Comparison of ENCODE assay signal across 27 mouse cellular contexts in the genomic region with DNA sequence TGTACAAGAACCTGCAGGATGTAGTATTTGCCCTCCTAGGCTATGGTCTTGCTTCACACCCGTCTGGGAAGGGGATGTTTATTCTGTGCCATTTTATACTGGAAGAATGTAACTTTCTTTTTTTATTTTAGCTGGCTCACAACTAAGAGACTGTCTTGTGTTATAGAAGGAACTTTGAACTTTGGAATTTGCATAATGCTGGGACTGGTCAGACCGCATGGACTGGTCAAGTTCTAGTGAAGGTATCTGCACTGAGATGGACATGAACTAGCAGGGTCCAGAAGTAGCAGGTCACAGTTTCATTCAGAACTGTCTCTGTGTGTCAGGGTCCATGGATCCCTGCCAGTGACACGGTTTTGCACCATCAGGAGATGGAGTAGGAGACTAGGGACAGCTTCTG. TPM values are rescaled to one million over a fixed set of nuclear protein-coding genes. Genes with fewer than 3 reads are reported as not detected.
DNase-seq lines count a peak whose midpoint lies in the region; ATAC-seq and TF ChIP-seq lines count a peak whose summit lies in the region.
"Had no signal": no experiment of that assay in that cellular context is flagged by ENCODE, and none has a peak within 500 bp of the region (broad histone marks: within the 10 kb centered on the region; RNA-seq: fewer than 3 reads in every experiment).

No protein-coding gene starts in this region.

- peaks cover 6% of the 10 kb centered on the region; the same call in 1 of the 2 replicates for H3K4me1 ChIP-seq in heart, embryonic 15.5 days (replicated peaks)
- H3K4me1 ChIP-seq in heart, embryonic 12.5 days (replicated peaks) = peaks cover 9% of the 10 kb centered on the region; the same call in 1 of the 2 replicates
- H3K4me1 ChIP-seq in liver, postnatal 0 days (ENCODE audit: insufficient read depth) = peaks cover 3% of the 10 kb centered on the region; the same call in 1 of the 2 replicates
- no peaks in the 10 kb centered on the region for H3K4me1 ChIP-seq in stomach, postnatal 0 days (replicated peaks; ENCODE audit: control insufficient read depth, insufficient read depth)
- H3K4me1 ChIP-seq: embryonic facial prominence, embryonic 15.5 days; forebrain, embryonic 10.5 days; hindbrain, embryonic 10.5 days had no signal

- peak; percentile 30 for DNase-seq in heart, adult 11 months
- DNase-seq in heart, postnatal 25 days (ENCODE audit: low spot score) = no peak
- no peak for DNase-seq in liver, postnatal 0 days
- DNase-seq in liver = no peak
- no peak for DNase-seq in stomach, postnatal 0 days (ENCODE audit: low spot score)
- DNase-seq in left cerebral cortex, postnatal 25 days (ENCODE audit: low spot score in 2 of 2) = no peak
- DNase-seq: adrenal gland, postnatal 25 days; cerebellum, adult 18-20 months; cerebellum, adult 9-11 months; cerebellum, postnatal 36 days; kidney, adult 11 months; kidney, adult 9 months had no signal

- peaks cover 7% of the 10 kb centered on the region for H3K36me3 ChIP-seq in heart, embryonic 15.5 days
- peaks cover 14% of the 10 kb centered on the region for H3K36me3 ChIP-seq in heart, embryonic 12.5 days
- H3K36me3 ChIP-seq in liver, postnatal 0 days (replicated peaks; ENCODE audit: insufficient read depth, low read length) = peaks cover 6% of the 10 kb centered on the region; the same call in 1 of the 2 replicates
- no peaks in the 10 kb centered on the region for H3K36me3 ChIP-seq in stomach, postnatal 0 days (ENCODE audit: control insufficient read depth, insufficient read depth, low read length)

- H3K27ac ChIP-seq in heart, embryonic 15.5 days = peak overlapping the region; percentile 51; the same call in 1 of the 2 replicates
- H3K27ac ChIP-seq in heart, embryonic 12.5 days (ENCODE audit: poor library complexity, severe bottlenecking) = no peak overlapping the region
- no peak overlapping the region for H3K27ac ChIP-seq in liver, postnatal 0 days (ENCODE audit: low read depth)
- peak overlapping the region; percentile 37; the same call in 1 of the 2 replicates for H3K27ac ChIP-seq in stomach, postnatal 0 days (replicated peaks)
- H3K27ac ChIP-seq: embryonic facial prominence, embryonic 15.5 days; forebrain, embryonic 10.5 days; heart, embryonic 10.5 days; hindbrain, embryonic 10.5 days; hindbrain, embryonic 14.5 days had no signal

- 77% methylated on average over 3 of the region's 3 CpGs for WGBS in heart, embryonic 15.5 days
- 80% methylated on average over 3 of the region's 3 CpGs for WGBS in heart, embryonic 12.5 days
- WGBS in liver, postnatal 0 days (ENCODE audit: insufficient replicate concordance) = 64% methylated on average over 3 of the region's 3 CpGs
- WGBS in stomach, postnatal 0 days = 68% methylated on average over 3 of the region's 3 CpGs

- TF ChIP-seq CTCF in liver, postnatal 0 days (IDR thresholded peaks at IDR 0.05; ENCODE audit: low read depth) = no peak
- TF ChIP-seq CTCF in stomach, postnatal 0 days (IDR thresholded peaks at IDR 0.05; ENCODE audit: low read depth) = no peak

- no peak for ATAC-seq in heart, embryonic 15.5 days (replicated peaks; ENCODE audit: insufficient number of reproducible peaks, insufficient read depth, low FRiP score, low read depth)
- no peak for ATAC-seq in heart, embryonic 12.5 days (ENCODE audit: insufficient number of reproducible peaks, low FRiP score)
- ATAC-seq in liver, postnatal 0 days = peak; percentile 73
- peak; percentile 67 for ATAC-seq in stomach, postnatal 0 days (ENCODE audit: low FRiP score, low TSS enrichment)
- ATAC-seq: activated CD4-positive, CD25-positive, alpha-beta regulatory T cell, adult 4 months; forebrain, embryonic 14.5 days; Patski had no signal

- intact Hi-C loops in heart, postnatal 25 days (cut with DNase I) = no loop called here
- intact Hi-C loops in left cerebral cortex, postnatal 25 days (cut with DNase I) = no loop called here

- H3K4me3 ChIP-seq in heart, embryonic 15.5 days = no peak overlapping the region
- H3K4me3 ChIP-seq in heart, embryonic 12.5 days = no peak overlapping the region
- H3K4me3 ChIP-seq in liver, postnatal 0 days (ENCODE audit: low read depth, low read length) = no peak overlapping the region
- H3K4me3 ChIP-seq in stomach, postnatal 0 days (ENCODE audit: low read depth, low read length) = no peak overlapping the region
- H3K4me3 ChIP-seq: embryonic facial prominence, embryonic 15.5 days; erythroblast, embryonic 14.5 days; forebrain, embryonic 10.5 days; heart, embryonic 10.5 days; hindbrain, embryonic 10.5 days had no signal

- H3K4me2 ChIP-seq in heart, embryonic 15.5 days = no peak overlapping the region
- H3K4me2 ChIP-seq in heart, embryonic 12.5 days = no peak overlapping the region
- no peak overlapping the region for H3K4me2 ChIP-seq in liver, postnatal 0 days (ENCODE audit: low read depth, low read length)
- no peak overlapping the region for H3K4me2 ChIP-seq in stomach, postnatal 0 days (replicated peaks; ENCODE audit: low read depth)
- H3K4me2 ChIP-seq: embryonic facial prominence, embryonic 15.5 days; hindbrain, embryonic 14.5 days had no signal

- H3K27me3 ChIP-seq in heart, embryonic 15.5 days = no peaks in the 10 kb centered on the region
- no peaks in the 10 kb centered on the region for H3K27me3 ChIP-seq in heart, embryonic 12.5 days (replicated peaks)
- no peaks in the 10 kb centered on the region for H3K27me3 ChIP-seq in liver, postnatal 0 days (ENCODE audit: insufficient read depth, low read length)
- no peaks in the 10 kb centered on the region for H3K27me3 ChIP-seq in stomach, postnatal 0 days (ENCODE audit: control insufficient read depth, insufficient read depth, low read length)
- H3K27me3 ChIP-seq: embryonic facial prominence, embryonic 15.5 days; Patski had no signal

- no peaks in the 10 kb centered on the region for H3K9me3 ChIP-seq in heart, embryonic 15.5 days (replicated peaks)
- H3K9me3 ChIP-seq in heart, embryonic 12.5 days (replicated peaks) = no peaks in the 10 kb centered on the region
- no peaks in the 10 kb centered on the region for H3K9me3 ChIP-seq in liver, postnatal 0 days (ENCODE audit: low read length)
- no peaks in the 10 kb centered on the region for H3K9me3 ChIP-seq in stomach, postnatal 0 days (ENCODE audit: control insufficient read depth, low read length)
- H3K9me3 ChIP-seq: embryonic facial prominence, embryonic 15.5 days; forebrain, embryonic 10.5 days; heart, embryonic 10.5 days; hindbrain, embryonic 10.5 days had no signal

- no peak overlapping the region for H3K9ac ChIP-seq in heart, embryonic 15.5 days
- H3K9ac ChIP-seq in heart, embryonic 12.5 days = no peak overlapping the region
- no peak overlapping the region for H3K9ac ChIP-seq in liver, postnatal 0 days (replicated peaks)
- no peak overlapping the region for H3K9ac ChIP-seq in stomach, postnatal 0 days (ENCODE audit: low read length)
- H3K9ac ChIP-seq: embryonic facial prominence, embryonic 15.5 days; hindbrain, embryonic 14.5 days had no signal

- no peak for TF ChIP-seq EP300 in liver, postnatal 0 days (IDR thresholded peaks at IDR 0.05; ENCODE audit: low read depth)
- TF ChIP-seq EP300 in stomach, postnatal 0 days (optimal IDR thresholded peaks at IDR 0.05) = no peak

RNA-seq across cellular contexts. Expression of a gene that starts 13.2 kb away (rescaled TPM):
- 1 to 10 TPM; 7.2 to 7.7 TPM for total RNA-seq in heart, postnatal 25 days (2021)
- polyA plus RNA-seq in heart, embryonic 15.5 days (2015; fragmentation: Nextera tagmentation; extraction: Ambion mirVana) = 5.2 and 5.9 TPM in 2 replicates
- 8.1 and 8.6 TPM in 2 replicates for polyA plus RNA-seq in heart, embryonic 12.5 days (2016; fragmentation: Nextera tagmentation; extraction: Ambion mirVana)
- polyA plus RNA-seq in liver, postnatal 0 days (2015; fragmentation: Nextera tagmentation; extraction: Ambion mirVana) = 3.5 and 4.2 TPM in 2 replicates
- polyA plus RNA-seq in stomach, postnatal 0 days (2015; fragmentation: Nextera tagmentation; extraction: Ambion mirVana) = 4.8 and 5.7 TPM in 2 replicates
- total RNA-seq in left cerebral cortex, postnatal 25 days (2021) = 1 to 10 TPM; 7.5 to 7.6 TPM

RNA-seq across cellular contexts. Expression of a gene that starts 14.6 kb away (rescaled TPM):
- total RNA-seq in heart, postnatal 25 days (2021) = not detected
- polyA plus RNA-seq in heart, embryonic 15.5 days (2015; fragmentation: Nextera tagmentation; extraction: Ambion mirVana) = 0.31 and 0.48 TPM in 2 replicates
- 0.15 and 0.24 TPM in 2 replicates for polyA plus RNA-seq in heart, embryonic 12.5 days (2016; fragmentation: Nextera tagmentation; extraction: Ambion mirVana)
- polyA plus RNA-seq in liver, postnatal 0 days (2015; fragmentation: Nextera tagmentation; extraction: Ambion mirVana) = 0.04 TPM in 1 of 2 replicates, not detected in the other
- 12.9 and 14.1 TPM in 2 replicates for polyA plus RNA-seq in stomach, postnatal 0 days (2015; fragmentation: Nextera tagmentation; extraction: Ambion mirVana)
- total RNA-seq in left cerebral cortex, postnatal 25 days (2021) = not detected
- total RNA-seq: adrenal gland, adult 18-20 months; adrenal gland, postnatal 25 days; gastrocnemius, adult 8-10 months; gastrocnemius, postnatal 4 days; MEL had no signal
- polyA plus RNA-seq: erythroblast, embryonic 14.5 days had no signal

RNA-seq across cellular contexts. Expression of a gene that starts 47.0 kb away (rescaled TPM):
- total RNA-seq in heart, postnatal 25 days (2021) = 10 to 100 TPM; 10.2 to 11.4 TPM
- 10.8 and 11.8 TPM in 2 replicates for polyA plus RNA-seq in heart, embryonic 15.5 days (2015; fragmentation: Nextera tagmentation; extraction: Ambion mirVana)
- polyA plus RNA-seq in heart, embryonic 12.5 days (2016; fragmentation: Nextera tagmentation; extraction: Ambion mirVana) = 9.7 and 10.4 TPM in 2 replicates
- polyA plus RNA-seq in liver, postnatal 0 days (2015; fragmentation: Nextera tagmentation; extraction: Ambion mirVana) = 3.0 and 3.4 TPM in 2 replicates
- 10.1 and 12.1 TPM in 2 replicates for polyA plus RNA-seq in stomach, postnatal 0 days (2015; fragmentation: Nextera tagmentation; extraction: Ambion mirVana)
- 10 to 100 TPM in 1 of 2 experiments, 1 to 10 TPM in 1; 9.0 to 12.5 TPM for total RNA-seq in left cerebral cortex, postnatal 25 days (2021)

RNA-seq across cellular contexts. Expression of a gene that starts 54.3 kb away (rescaled TPM):
- total RNA-seq in heart, postnatal 25 days (2021) = 10 to 100 TPM; 15.6 to 19.1 TPM
- 18.2 and 22.7 TPM in 2 replicates for polyA plus RNA-seq in heart, embryonic 15.5 days (2015; fragmentation: Nextera tagmentation; extraction: Ambion mirVana)
- polyA plus RNA-seq in heart, embryonic 12.5 days (2016; fragmentation: Nextera tagmentation; extraction: Ambion mirVana) = 17.5 and 18.8 TPM in 2 replicates
- 18.2 and 19.1 TPM in 2 replicates for polyA plus RNA-seq in liver, postnatal 0 days (2015; fragmentation: Nextera tagmentation; extraction: Ambion mirVana)
- 24.9 and 26.6 TPM in 2 replicates for polyA plus RNA-seq in stomach, postnatal 0 days (2015; fragmentation: Nextera tagmentation; extraction: Ambion mirVana)
- total RNA-seq in left cerebral cortex, postnatal 25 days (2021) = 1 to 10 TPM; 9.3 to 9.7 TPM
- polyA plus RNA-seq: erythroblast, embryonic 14.5 days had no signal

Comparison
In these comparisons a context has a peak if more than half of its experiments do, and no peak if none do; other contexts are left out.
1. H3K27ac ChIP-seq: peak in heart, embryonic 15.5 days (single experiment) and stomach, postnatal 0 days (single experiment); none in heart, embryonic 12.5 days (single experiment) and liver, postnatal 0 days (single experiment).
2. ATAC-seq: peak in liver, postnatal 0 days (single experiment) and stomach, postnatal 0 days (single experiment); none in heart, embryonic 15.5 days (single experiment) and heart, embryonic 12.5 days (single experiment).